In genomic region chr7:4741151-4741550, GRCm38 (mm10) we compare ENCODE assay signal across 8 mouse cellular contexts. TPM values are rescaled to one million over a fixed set of nuclear protein-coding genes. Genes with fewer than 3 reads are reported as not detected.
DNase-seq lines count a peak whose midpoint lies in the region; ATAC-seq and TF ChIP-seq lines count a peak whose summit lies in the region.

No protein-coding gene starts in this region.

- no peak for TF ChIP-seq POLR2A in thymus, adult 2 months (IDR thresholded peaks at IDR 0.05; ENCODE audit: control insufficient read depth, extremely low read depth, insufficient read depth, low read length, poor library complexity)
- TF ChIP-seq POLR2A in myocyte (IDR thresholded peaks at IDR 0.05; ENCODE audit: insufficient read length, low read depth): no peak

- H3K27ac ChIP-seq in thymus, adult 2 months (ENCODE audit: control insufficient read depth, insufficient read depth, low read length): no peak overlapping the region
- H3K27ac ChIP-seq in hindbrain, postnatal 0 days: peak overlapping the region; percentile 92
- H3K27ac ChIP-seq in liver, embryonic 12.5 days: peak overlapping the region; percentile 98

- H3K79me2 ChIP-seq in myocyte (ENCODE audit: control insufficient read depth, insufficient read depth): peaks cover 5% of the 10 kb centered on the region

- TF ChIP-seq CTCF in thymus, adult 2 months (IDR thresholded peaks at IDR 0.05; ENCODE audit: borderline replicate concordance, control insufficient read depth, extremely low read depth, insufficient read depth, low read length, poor library complexity): no peak
- TF ChIP-seq CTCF in hindbrain, postnatal 0 days (IDR thresholded peaks at IDR 0.05; ENCODE audit: low read depth): no peak

- peak; percentile 17 for DNase-seq in thymus, adult 2 months
- no peak for DNase-seq in thymus, postnatal 0 days (ENCODE audit: low spot score)
- DNase-seq in cerebellum, adult 9-11 months: peak; percentile 88
- DNase-seq in gastrocnemius, adult 8-10 months (ENCODE audit: low spot score in 2 of 2): peak; percentile 23 to 41
- DNase-seq in hindbrain, postnatal 0 days (ENCODE audit: low spot score): peak; percentile 51
- peak; percentile 41 for DNase-seq in urinary bladder, postnatal 25 days (ENCODE audit: low spot score)

- H3ac ChIP-seq in myocyte (ENCODE audit: control insufficient read depth, insufficient read length): no peak overlapping the region

- peak overlapping the region; percentile 91 for H3K9ac ChIP-seq in hindbrain, postnatal 0 days (replicated peaks; ENCODE audit: low read length)
- peak overlapping the region; percentile 93 for H3K9ac ChIP-seq in liver, embryonic 12.5 days

- no peaks in the 10 kb centered on the region for H3K36me3 ChIP-seq in thymus, adult 2 months (ENCODE audit: control insufficient read depth, insufficient read depth, low read length)
- no peaks in the 10 kb centered on the region for H3K36me3 ChIP-seq in hindbrain, postnatal 0 days (ENCODE audit: insufficient read depth, low read length)
- peaks cover 43% of the 10 kb centered on the region for H3K36me3 ChIP-seq in liver, embryonic 12.5 days
- H3K36me3 ChIP-seq in myocyte (ENCODE audit: control insufficient read depth, insufficient read depth): no peaks in the 10 kb centered on the region

- no peak for ATAC-seq in hindbrain, postnatal 0 days
- ATAC-seq in liver, embryonic 12.5 days: peak; percentile 54

- peak overlapping the region; percentile 91 for H3K4me2 ChIP-seq in hindbrain, postnatal 0 days (ENCODE audit: low read depth, low read length)
- peak overlapping the region; percentile 94 for H3K4me2 ChIP-seq in liver, embryonic 12.5 days
- H3K4me2 ChIP-seq in myocyte (ENCODE audit: low read depth): peak overlapping the region; percentile 95

- no peaks in the 10 kb centered on the region for H3K9me3 ChIP-seq in hindbrain, postnatal 0 days (ENCODE audit: low read length)
- no peaks in the 10 kb centered on the region for H3K9me3 ChIP-seq in liver, embryonic 12.5 days (replicated peaks)

- peaks cover 16% of the 10 kb centered on the region for H3K4me1 ChIP-seq in thymus, adult 2 months (replicated peaks; ENCODE audit: control insufficient read depth, insufficient read depth, low read length)
- H3K4me1 ChIP-seq in hindbrain, postnatal 0 days (ENCODE audit: insufficient read depth, low read length): peaks cover 22% of the 10 kb centered on the region
- H3K4me1 ChIP-seq in liver, embryonic 12.5 days: peaks cover 66% of the 10 kb centered on the region

- WGBS in thymus, adult 2 months: 33% methylated on average over 4 of the region's 4 CpGs
- WGBS in hindbrain, postnatal 0 days: under 1% methylated on average over 4 of the region's 4 CpGs
- 6% methylated on average over 4 of the region's 4 CpGs for WGBS in liver, embryonic 12.5 days (ENCODE audit: insufficient replicate concordance)

- no peaks in the 10 kb centered on the region for H3K27me3 ChIP-seq in thymus, adult 2 months (ENCODE audit: control insufficient read depth, insufficient read depth, low read length)
- no peaks in the 10 kb centered on the region for H3K27me3 ChIP-seq in hindbrain, postnatal 0 days (ENCODE audit: insufficient read depth, low read length)
- H3K27me3 ChIP-seq in liver, embryonic 12.5 days (replicated peaks): no peaks in the 10 kb centered on the region
- H3K27me3 ChIP-seq in myocyte (ENCODE audit: control insufficient read depth, insufficient read depth, insufficient read length): no peaks in the 10 kb centered on the region

- H3K4me3 ChIP-seq in thymus, adult 2 months (ENCODE audit: control insufficient read depth, insufficient read depth, low read length): peak overlapping the region; percentile 83
- H3K4me3 ChIP-seq in hindbrain, postnatal 0 days (ENCODE audit: low read length): peak overlapping the region; percentile 74
- H3K4me3 ChIP-seq in liver, embryonic 12.5 days: peak overlapping the region; percentile 86
- H3K4me3 ChIP-seq in myocyte: peak overlapping the region; percentile 72

TF ChIP-seq in myocyte, 11 proteins besides CTCF, POLR2A, EP300 and RAD21:
- TF ChIP-seq TCF3 (IDR thresholded peaks at IDR 0.05; ENCODE audit: insufficient read length, low read depth) (no peak), MAX (IDR thresholded peaks at IDR 0.05; ENCODE audit: low read depth) (no peak), REST (IDR thresholded peaks at IDR 0.05; ENCODE audit: insufficient read depth, insufficient read length) (no peak)

RNA-seq across cellular contexts. Expression of gene Kmt5c, which starts 1.2 kb away (rescaled TPM):
- polyA plus RNA-seq in thymus, adult 2 months (2012; rRNA removed): 224 and 250 TPM in 2 replicates
- polyA plus RNA-seq in thymus, postnatal 0 days (2015; fragmentation: Nextera tagmentation; extraction: Ambion mirVana): 44.1 and 44.2 TPM in 2 replicates
- total RNA-seq in gastrocnemius, adult 8-10 months (2022): 1 to 10 TPM; 3.5 to 5.2 (median 4.8) TPM
- total RNA-seq in hindbrain, postnatal 0 days (2014; rRNA removed): 29.3 and 39.5 TPM in 2 replicates
- polyA plus RNA-seq in hindbrain, postnatal 0 days (2015; fragmentation: Nextera tagmentation; extraction: Ambion mirVana): 30.7 and 36.5 TPM in 2 replicates
- polyA plus RNA-seq in liver, embryonic 12.5 days (2016; fragmentation: Nextera tagmentation; extraction: Ambion mirVana): 79.0 and 79.5 TPM in 2 replicates
- polyA plus RNA-seq in myocyte (2012; fragmentation: generic; extraction: Trizol): 19.2 TPM

RNA-seq across cellular contexts. Expression of gene Cox6b2, which starts 11.7 kb away (rescaled TPM):
- 36.6 and 47.7 TPM in 2 replicates for polyA plus RNA-seq in thymus, adult 2 months (2012; rRNA removed)
- 37.9 TPM in 2 replicates for polyA plus RNA-seq in thymus, postnatal 0 days (2015; fragmentation: Nextera tagmentation; extraction: Ambion mirVana)
- not detected for total RNA-seq in gastrocnemius, adult 8-10 months (2022)
- 10.6 and 37.2 TPM in 2 replicates for total RNA-seq in hindbrain, postnatal 0 days (2014; rRNA removed)
- polyA plus RNA-seq in hindbrain, postnatal 0 days (2015; fragmentation: Nextera tagmentation; extraction: Ambion mirVana): 47.0 and 50.1 TPM in 2 replicates
- polyA plus RNA-seq in liver, embryonic 12.5 days (2016; fragmentation: Nextera tagmentation; extraction: Ambion mirVana): 152 and 159 TPM in 2 replicates
- 0.19 TPM for polyA plus RNA-seq in myocyte (2012; fragmentation: generic; extraction: Trizol)

RNA-seq across cellular contexts. Expression of gene Tmem150b, which starts 16.1 kb away (rescaled TPM):
- polyA plus RNA-seq in thymus, adult 2 months (2012; rRNA removed): 2.2 and 3.7 TPM in 2 replicates
- 0.82 and 1.4 TPM in 2 replicates for polyA plus RNA-seq in thymus, postnatal 0 days (2015; fragmentation: Nextera tagmentation; extraction: Ambion mirVana)
- not detected for total RNA-seq in gastrocnemius, adult 8-10 months (2022)
- not detected in 2 replicates for total RNA-seq in hindbrain, postnatal 0 days (2014; rRNA removed)
- polyA plus RNA-seq in hindbrain, postnatal 0 days (2015; fragmentation: Nextera tagmentation; extraction: Ambion mirVana): 0.13 TPM in 2 replicates
- polyA plus RNA-seq in liver, embryonic 12.5 days (2016; fragmentation: Nextera tagmentation; extraction: Ambion mirVana): 0.08 and 0.12 TPM in 2 replicates
- 0.04 TPM for polyA plus RNA-seq in myocyte (2012; fragmentation: generic; extraction: Trizol)

RNA-seq across cellular contexts. Expression of gene Fam71e2, which starts 30.0 kb away (rescaled TPM):
- polyA plus RNA-seq in thymus, adult 2 months (2012; rRNA removed): 0.11 TPM in 1 of 2 replicates, not detected in the other
- not detected in 2 replicates for polyA plus RNA-seq in thymus, postnatal 0 days (2015; fragmentation: Nextera tagmentation; extraction: Ambion mirVana)
- total RNA-seq in gastrocnemius, adult 8-10 months (2022): not detected
- total RNA-seq in hindbrain, postnatal 0 days (2014; rRNA removed): not detected in 2 replicates
- not detected in 2 replicates for polyA plus RNA-seq in hindbrain, postnatal 0 days (2015; fragmentation: Nextera tagmentation; extraction: Ambion mirVana)
- polyA plus RNA-seq in liver, embryonic 12.5 days (2016; fragmentation: Nextera tagmentation; extraction: Ambion mirVana): not detected in 2 replicates
- not detected for polyA plus RNA-seq in myocyte (2012; fragmentation: generic; extraction: Trizol)

RNA-seq across cellular contexts. Expression of gene Il11, which starts 41.5 kb away (rescaled TPM):
- polyA plus RNA-seq in thymus, adult 2 months (2012; rRNA removed): 0.13 and 0.32 TPM in 2 replicates
- 0.13 and 0.30 TPM in 2 replicates for polyA plus RNA-seq in thymus, postnatal 0 days (2015; fragmentation: Nextera tagmentation; extraction: Ambion mirVana)
- not detected for total RNA-seq in gastrocnemius, adult 8-10 months (2022)
- 2.0 TPM in 1 of 2 replicates, not detected in the other for total RNA-seq in hindbrain, postnatal 0 days (2014; rRNA removed)
- 1.1 and 1.3 TPM in 2 replicates for polyA plus RNA-seq in hindbrain, postnatal 0 days (2015; fragmentation: Nextera tagmentation; extraction: Ambion mirVana)
- polyA plus RNA-seq in liver, embryonic 12.5 days (2016; fragmentation: Nextera tagmentation; extraction: Ambion mirVana): 0.06 TPM in 1 of 2 replicates, not detected in the other
- polyA plus RNA-seq in myocyte (2012; fragmentation: generic; extraction: Trizol): 0.56 TPM

Comparison
In these comparisons a context has a peak if more than half of its experiments do, and no peak if none do; other contexts are left out.
1. RNA of gene Cox6b2, which starts 11.7 kb away (polyA plus RNA-seq): 152 to 159 TPM in liver, embryonic 12.5 days, 47.0 to 50.1 TPM in hindbrain, postnatal 0 days, 37.9 TPM in thymus, postnatal 0 days and 36.6 to 47.7 TPM in thymus, adult 2 months; 0.19 TPM in myocyte (single experiment); every median in the first group is over 10 times any median in the second.
2. Peak in every context shown above with its lines, with median percentiles within 50 percentile points of each other: H3K4me3 ChIP-seq and H3K4me2 ChIP-seq.